Mouse (Mus musculus) c-Kit-positive CD71-negative TER-119-negative erythroid progenitor cells, embryonic 14.5 days (primary cell): ENCODE measurements around the gene Grik1.

ENCODE experiments used
- DNase-seq: peaks from one replicate; pipeline ENCODE4 v3.0.0-alpha.2; 2013; ENCODE audit warnings: low read depth

The Grik1 gene

DNA sequence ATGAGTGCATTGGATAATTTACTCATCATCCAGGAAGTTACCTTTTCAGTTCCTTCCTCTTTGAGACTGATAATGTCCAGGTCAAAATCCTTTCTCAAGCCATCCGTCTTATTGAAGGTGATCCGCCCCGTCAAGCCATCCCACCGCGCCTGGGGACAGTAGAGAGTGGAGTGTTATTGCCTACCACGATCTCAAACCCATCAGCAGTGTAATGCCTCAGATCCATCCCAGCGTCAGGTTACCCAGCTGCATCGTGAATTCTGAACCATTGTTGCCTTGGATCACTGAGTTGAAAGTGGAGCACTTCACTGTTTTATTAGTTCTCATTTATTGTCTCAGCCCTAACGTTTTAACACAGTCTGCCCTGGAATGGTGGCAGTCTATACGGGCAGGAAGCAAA, 332.6 kb downstream of the Grik1 start:
- no peak for DNase-seq

DNA sequence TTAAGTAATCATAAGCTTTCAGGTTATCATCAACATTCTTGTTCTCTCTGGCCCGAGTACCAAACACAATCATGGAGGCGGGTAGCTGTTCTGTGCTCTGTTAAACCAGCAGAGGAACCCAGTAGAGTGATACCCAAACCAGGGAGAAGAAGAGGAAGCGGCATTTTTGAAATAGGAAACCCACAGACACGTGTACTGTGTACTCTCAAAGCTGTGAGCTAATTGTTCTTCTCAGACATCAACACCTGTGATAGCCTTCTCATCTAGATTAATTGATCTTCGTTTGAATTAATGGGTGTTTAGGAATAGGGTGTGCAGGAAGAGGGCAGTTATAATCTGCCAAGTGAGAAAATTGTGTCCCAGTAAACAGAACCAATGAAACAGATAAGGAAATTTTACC, 333.9 kb downstream of the Grik1 start:
- no peak for DNase-seq

DNA sequence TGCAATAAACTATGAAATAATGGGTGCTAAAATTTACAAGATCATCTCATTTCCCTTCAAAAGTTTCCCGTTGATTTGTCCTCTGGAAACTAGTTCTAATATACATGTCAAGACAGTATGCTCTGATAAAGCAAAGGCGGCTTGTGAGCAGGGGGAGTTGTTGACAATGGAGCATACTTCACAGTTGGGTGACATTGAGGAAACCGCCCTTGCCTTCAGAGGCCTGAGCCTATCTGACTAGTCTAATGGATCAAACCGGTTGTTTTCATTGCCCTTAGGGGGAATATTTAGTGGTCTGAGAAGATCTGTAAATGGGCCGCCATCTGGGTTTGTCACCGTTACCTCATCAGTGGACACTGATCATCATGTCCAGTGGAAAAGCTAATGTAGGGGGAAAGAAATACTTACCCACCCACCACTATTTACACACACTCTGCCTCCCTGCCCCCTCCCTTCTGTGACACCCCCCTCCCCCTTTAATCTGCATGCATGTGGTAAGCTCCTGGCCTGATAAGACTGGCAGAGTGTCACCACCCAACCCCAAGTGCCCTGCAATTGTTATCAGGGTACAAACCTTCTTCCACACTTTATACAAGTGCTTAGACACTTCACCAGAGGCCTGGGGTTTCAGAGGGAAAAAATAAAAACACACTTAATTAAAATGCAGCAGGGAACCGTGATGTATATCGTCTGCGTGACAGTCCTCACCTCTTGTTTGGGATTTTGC, 335.2 kb downstream of the Grik1 start:
- no peak for DNase-seq

DNA sequence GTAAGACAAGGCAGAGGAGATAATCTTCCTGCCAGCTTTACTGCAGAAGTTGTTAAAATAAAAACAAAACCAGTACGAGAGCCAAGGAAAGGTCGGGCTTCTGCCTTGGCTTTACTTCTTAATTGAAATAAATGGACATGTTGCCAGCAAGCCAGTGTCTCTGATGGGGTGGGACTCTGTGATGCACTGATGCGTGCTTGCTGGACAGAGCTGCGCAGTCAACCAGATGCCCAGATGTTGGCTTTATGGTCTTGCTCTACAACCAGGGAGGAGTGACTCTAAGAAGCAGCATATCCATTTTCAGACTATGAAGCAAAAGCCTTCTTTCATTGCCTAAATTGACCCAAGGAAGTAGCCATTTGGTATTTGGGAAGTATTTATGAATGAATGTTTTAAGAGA, 336.9 kb downstream of the Grik1 start:
- no peak for DNase-seq

GRCm38 (mm10) chr16:87949881-87950280, 340.2 kb downstream of the Grik1 start:
- no peak for DNase-seq

- DNase-seq, result no peak
Measured at GRCm38 (mm10) chr16:87948122-87948521, 341.9 kb downstream of the Grik1 start.

GRCm38 (mm10) chr16:87944318-87944717, 345.7 kb downstream of the Grik1 start:
- no peak for DNase-seq

DNA sequence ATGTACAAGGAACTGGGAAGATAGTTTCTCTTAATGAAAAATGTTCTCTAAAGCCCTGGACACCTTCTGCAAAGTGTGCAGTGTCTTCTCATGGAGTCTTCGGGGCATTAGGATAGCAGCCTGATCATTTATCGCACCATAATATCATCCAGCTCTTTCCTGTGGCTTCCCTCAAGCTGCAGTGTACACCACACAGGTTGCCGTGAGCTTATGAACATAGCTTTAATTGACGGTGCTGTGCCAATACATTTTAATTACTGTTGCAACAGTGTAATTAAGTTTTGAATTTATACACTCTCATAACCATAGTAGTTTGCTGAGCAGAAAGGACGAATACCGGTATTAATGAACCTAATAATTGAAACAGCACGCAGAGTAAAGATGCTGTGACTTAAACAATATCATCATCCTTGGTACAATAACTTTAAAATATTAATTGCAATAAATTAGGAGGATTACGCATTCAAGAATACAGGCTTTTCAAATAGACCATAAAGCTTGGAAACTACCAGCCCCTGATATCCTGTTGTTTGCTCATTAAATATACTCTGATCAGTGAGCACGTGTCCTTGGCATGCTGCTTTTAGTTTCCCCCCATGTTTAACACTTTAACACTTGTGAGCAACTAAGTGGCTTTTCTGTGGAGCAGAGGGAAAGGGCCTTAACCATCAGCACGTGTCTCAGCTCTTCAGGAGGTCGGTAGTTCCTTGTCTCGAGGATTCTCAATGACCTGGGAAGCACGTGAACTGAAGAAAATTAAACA, 347.8 kb downstream of the Grik1 start:
- no peak for DNase-seq

GRCm38 (mm10) chr16:87934685-87935084, 355.4 kb downstream of the Grik1 start:
- DNase-seq, result no peak

- no peak for DNase-seq
Measured at GRCm38 (mm10) chr16:87931358-87931757, 358.7 kb downstream of the Grik1 start.

- no peak for DNase-seq
Measured at GRCm38 (mm10) chr16:87930519-87930918, 359.5 kb downstream of the Grik1 start.

- DNase-seq, result no peak
Measured at GRCm38 (mm10) chr16:87928671-87929070, 361.4 kb downstream of the Grik1 start.

DNA sequence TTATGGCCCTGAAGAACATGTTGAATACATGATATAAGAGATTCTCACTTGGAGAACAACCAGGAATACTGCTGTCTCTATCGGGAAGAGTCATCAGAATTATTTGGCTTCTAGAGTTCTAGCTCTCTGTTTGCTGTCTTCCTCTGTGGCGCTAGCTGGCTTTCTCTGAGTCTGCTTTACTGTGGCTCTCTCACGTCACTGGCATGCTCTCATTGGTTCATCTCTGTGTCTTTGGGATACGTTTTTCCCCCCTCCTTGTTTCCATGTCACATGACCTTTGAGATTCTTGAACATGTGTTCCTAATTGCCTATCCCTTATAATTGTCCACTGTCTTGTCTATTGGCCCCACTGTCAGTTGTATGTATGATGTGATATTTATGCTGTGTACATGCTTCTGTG, 372.2 kb downstream of the Grik1 start:
- no peak for DNase-seq

DNA sequence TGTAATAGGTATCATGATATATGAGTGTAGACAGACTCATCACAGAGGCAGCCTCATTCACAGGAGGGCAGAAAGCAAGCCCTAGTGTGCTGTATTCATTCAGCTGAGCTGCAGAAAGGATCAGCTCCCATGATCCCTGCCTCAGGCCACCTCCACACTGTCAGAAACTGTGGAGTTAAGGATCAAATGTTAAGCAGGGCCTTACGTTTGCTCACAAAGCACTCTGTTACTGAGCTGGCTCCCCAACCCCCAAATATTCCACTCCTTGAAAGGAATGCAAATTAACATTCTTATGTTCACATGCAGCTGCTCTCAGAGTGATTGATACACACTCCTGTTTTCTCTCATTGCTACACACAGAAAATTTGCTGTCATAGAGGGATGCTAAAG, 372.9 kb downstream of the Grik1 start:
- no peak for DNase-seq

GRCm38 (mm10) chr16:87916209-87917156, 373.6 kb downstream of the Grik1 start:
- no peak for DNase-seq

DNA sequence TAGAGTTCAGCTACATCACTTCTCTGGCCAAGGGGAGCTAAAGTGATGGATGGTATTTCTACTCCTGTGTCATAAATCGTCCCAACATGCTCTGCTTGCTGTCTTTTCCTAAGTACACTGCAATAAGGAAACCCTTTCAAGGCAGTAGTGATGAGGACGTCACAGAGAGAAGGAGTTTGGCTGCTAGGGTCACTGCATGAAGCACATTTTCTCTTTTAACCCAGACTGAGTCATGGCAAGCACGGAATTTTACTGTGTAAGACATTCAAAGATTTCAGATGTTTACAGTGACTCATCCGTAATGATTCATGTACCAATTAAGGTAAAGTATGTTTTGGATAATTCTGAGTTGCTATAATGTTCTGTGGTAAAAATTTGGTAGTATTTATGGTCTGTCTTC, 374.9 kb downstream of the Grik1 start:
- no peak for DNase-seq

GRCm38 (mm10) chr16:87913781-87914180, 376.3 kb downstream of the Grik1 start:
- no peak for DNase-seq

DNA sequence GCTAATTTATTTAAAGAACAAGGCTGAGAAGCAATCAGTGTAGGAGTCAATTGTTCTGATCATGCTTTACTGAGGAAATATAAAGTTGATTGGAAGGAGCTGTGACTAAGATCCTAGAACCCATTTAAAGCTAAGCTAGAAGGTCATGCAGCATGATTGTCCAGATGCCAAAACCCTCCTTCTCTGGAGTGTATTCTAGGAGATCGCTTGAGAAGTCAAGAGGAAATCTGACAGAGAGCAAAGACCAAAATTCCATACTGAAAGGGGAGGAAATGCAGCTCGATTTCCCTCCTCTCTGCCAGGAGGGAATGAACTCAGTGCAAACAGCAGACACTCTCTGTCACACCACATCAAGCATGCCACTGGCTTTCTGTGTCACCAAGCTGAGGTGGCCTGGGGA, 378.9 kb downstream of the Grik1 start:
- no peak for DNase-seq

- no peak for DNase-seq
Measured at GRCm38 (mm10) chr16:87902049-87902448, 388.0 kb downstream of the Grik1 start.

DNA sequence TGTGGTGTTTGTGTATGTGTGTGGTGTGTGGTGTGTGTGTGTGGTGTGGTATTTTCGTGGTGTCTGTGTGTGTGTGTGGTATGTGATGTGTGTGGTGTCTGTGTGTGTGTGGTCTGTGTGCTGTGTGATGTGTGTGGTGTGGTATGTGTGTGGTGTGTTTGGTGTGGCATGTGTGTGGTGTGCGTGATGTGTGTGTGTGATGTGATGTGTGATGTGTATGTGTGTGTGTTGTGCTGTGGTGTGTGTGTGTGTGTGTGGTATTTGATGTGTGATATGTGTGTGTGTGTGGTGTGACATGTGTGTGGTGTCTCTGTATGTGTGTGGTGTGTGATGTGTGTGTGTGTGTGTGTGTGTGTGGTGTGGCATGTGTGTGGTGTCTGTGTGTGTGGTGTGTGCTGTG, 388.9 kb downstream of the Grik1 start:
- no peak for DNase-seq

DNA sequence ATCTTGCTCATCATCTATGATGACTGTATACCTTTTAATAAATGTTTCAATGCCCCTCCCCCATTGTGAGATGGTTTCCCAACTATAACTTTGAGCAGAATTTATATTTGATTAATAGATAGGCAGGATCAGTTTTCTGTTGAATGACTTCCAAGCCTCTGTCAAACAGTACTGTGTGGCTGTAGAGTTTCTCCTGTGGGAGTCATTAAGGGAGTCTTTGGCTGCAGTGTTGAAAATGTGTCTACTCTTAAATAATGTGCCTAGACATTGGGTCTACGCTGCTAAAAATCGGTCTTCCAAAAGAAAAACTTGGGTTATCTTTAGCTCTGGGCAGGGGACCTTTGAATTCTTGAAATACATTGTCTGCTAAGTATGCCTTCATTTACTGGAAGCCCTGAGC, 414.1 kb downstream of the Grik1 start:
- no peak for DNase-seq

DNA sequence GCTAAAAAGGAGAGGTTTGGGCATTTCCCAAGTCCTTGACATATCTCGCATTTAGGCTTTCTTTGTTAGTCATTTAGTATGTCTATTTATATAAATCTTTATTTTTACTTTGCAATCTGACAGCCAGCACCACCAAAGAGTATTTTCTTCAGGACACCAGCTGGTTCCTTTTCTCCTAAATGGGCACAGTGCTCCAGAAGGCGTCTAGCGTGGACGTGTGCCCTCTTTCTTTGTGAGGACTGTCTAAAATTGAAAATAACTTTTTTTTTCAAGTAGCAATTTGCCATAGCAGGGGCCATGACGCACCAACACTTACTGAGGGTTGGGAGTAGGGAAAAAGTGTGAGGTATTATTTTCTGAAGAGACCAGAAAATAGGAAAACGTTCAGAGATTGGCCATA, 425.5 kb downstream of the Grik1 start:
- no peak for DNase-seq

DNA sequence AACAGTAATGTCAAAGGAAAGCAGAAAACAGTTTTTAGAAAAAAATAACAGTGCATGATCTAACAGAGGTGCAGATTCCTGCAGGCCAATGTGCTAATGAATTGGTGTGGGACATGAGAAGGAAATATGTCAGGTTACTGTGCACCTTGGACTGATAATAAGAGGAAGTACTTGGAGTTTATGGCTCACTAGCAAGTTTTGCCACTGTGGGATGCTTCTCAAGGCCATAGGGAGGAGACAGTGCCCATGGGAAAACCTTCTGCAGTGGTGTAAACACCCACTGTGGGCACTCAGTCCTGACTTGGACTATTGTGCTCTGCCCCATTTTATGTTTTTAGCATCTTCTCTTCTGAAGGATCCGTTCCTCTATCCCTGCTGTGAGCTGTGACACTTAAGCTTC, 428.3 kb downstream of the Grik1 start:
- no peak for DNase-seq
